Mouse (Mus musculus) T-helper 1 cell (primary cell): ENCODE data around the gene Lgi1.

Source experiments
- in situ Hi-C: fragments of 300-600 bp; cut with MboI, MseI; formaldehyde crosslinking; loops from one replicate; pipeline ENCODE4 v1.15.1; 2025; ENCODE audit warnings: high pct_unique_total_duplicates

Gene Lgi1

DNA sequence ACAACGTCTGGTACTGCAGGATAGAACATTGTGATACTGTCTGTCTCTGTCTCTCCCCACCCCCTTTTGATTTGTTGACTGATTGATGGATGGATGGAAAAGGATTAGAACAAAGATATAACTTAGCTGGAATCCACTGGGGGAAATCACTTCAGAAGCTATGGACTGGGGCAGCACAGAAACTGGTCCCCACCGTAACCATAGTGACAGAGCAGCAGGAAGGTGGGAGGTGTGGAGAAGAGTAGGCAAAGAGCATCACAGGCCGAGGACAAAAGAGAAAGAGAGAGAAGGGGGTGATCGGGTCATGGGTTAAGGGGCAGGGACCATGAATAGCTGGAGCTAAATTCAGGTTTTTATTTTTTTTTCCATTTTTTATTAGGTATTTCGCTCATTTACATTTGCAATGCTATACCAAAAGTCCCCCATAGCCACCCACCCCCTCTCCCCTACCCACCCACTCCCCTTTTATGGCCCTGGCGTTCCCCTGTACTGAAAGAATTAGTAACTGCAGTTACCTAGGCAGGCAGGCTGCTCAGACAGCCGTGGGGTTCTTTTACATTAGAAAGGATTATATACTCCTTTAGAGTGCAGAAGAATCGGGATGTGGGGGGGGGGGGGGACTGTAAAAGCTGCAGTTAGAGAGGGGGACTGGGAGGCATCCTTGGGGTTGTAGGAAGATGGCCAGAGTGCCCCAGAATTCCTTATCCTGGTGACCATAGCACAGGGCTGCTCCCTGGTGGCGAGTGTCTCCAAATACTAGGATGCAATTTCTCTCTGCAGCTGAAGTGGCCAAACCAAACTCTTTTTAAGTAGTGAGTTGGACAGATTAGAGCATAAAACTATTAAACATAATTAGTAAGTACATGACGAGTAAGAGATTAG is 60.1 kb downstream of the Lgi1 start:
- in situ Hi-C loops = no loop called here

DNA sequence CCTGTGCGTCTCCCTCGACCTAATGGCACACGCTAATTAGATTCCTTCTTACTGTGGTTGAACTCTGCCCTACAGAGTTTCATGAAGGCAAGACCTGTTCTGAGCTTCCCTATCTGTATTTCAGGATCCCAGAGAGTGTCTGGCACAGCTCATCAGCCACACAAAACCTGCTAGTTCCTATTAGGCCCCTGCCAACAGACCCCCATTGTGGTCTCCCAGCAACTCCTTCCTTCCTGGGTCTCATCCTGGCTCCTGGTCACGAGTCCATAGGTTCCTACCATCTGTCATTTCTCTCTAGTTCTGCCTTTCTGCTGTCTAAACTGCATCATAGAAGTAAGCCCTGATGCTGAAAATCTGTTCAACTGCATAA is 60.7 kb downstream of the Lgi1 start:
- in situ Hi-C loops = no loop called here

DNA sequence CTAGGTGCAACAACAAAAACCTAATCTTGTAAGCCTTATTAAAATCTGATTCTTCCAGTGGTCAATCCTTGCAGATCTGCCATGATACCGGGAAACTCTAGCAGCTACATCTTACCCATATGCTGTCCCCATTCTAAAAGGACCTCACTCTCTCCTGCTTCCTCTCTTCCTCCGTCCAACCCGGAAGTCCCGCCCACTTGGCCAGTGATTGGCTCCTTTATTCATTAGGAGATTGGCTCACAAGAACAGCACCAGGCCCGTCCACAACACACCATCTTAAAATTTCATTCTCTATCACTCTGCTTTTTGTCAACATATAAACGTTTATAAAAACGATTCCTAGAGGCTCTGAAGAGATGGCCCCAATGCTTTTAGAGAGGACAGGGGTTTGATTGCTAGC is 61.5 kb downstream of the Lgi1 start:
- in situ Hi-C loops = no loop called here

DNA sequence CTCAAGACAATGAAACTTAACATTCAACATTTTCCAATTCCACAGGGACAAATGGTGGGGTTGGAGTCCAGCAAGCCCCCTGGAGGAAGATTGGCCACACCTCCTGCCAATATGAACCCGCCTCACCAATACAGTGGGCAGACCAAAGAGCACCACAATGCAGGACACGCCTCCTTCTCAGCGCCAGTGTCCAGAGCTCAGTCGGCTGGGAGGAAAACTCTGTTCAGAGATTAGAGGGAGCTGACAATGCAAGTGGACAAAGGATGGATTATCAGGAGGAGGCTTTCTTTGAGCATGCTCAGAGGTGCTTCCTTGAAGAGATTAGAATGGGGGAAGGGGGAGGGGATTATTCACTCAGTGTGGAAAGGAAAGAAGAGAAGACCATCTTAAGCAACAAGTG is 62.7 kb downstream of the Lgi1 start:
- in situ Hi-C loops = no loop called here

DNA sequence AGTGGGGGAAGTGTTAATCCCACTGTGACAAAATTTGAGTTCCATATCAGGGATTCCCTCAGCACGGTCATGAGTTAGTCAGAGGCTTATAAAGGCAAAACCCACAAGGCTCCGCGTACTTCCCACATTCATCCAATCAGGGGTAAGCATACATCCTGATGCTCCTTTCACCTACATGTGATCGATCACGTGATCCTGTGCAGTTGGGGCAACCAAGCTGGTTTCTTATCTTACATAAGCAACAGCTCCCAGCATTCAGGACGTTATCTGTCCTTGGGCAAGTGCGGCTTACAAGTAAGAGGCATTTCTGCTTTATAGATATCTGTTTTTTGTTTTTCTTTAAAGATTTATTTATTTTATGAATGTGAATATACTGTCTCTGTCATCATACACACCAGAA is 63.7 kb downstream of the Lgi1 start:
- in situ Hi-C loops = no loop called here

DNA sequence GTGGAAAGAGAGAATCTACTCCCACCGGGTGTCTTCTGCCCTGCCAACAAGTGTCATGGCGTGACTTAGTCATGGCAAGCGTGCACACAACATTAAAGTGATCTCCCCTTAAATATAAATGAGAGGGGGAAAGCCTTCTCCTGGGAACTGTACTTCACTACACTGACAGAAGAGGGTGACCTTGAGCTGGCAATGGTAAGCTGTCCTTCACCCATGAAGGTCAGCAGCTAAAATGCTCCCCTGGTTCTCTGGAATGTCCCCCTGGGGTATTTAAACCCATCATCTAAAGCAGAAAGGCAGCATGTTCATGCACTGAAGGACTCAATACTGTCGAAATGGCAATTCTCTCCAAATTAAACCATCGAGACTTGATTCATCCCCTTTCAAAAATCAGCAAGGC is 64.9 kb downstream of the Lgi1 start:
- in situ Hi-C loops = no loop called here

DNA sequence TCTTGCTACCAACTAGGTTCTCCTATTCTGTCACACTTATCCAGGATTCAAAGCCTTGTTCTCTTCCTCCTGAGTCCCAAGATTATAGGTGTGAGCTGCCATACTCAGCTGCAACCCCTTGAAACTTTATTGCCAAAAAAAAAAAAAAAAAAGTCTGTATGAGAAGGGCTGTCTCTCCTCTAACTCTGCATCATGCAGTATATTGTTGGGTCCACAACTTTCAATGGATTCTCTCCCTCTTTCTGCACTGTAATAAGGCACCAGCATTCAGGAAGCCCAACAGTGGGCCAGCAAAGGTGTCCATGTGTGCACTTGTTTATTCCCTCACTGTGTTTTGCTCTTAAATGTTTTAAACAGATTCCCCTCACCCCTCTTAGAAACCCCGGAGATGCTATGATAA is 66.7 kb downstream of the Lgi1 start:
- in situ Hi-C loops = no loop called here

DNA sequence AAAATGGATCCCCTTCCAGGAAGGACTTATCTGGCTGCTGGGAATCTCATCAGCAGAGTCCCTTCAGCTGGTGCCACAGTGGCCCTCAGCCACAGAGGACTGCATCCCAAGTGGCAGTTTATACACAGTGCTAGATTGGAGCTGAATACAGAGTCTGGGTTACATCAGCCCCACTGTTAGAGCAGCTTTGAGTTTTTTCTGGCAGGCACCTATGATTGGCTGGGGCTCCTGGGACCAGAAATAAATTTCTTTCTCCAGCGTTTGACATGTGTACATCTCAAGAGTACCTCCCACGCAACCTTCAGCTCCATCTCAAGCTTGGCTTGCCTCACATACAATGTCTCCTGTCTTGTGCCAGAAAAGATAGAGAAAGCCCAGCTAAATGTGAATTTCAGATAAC is 67.9 kb downstream of the Lgi1 start:
- in situ Hi-C loops = no loop called here

DNA sequence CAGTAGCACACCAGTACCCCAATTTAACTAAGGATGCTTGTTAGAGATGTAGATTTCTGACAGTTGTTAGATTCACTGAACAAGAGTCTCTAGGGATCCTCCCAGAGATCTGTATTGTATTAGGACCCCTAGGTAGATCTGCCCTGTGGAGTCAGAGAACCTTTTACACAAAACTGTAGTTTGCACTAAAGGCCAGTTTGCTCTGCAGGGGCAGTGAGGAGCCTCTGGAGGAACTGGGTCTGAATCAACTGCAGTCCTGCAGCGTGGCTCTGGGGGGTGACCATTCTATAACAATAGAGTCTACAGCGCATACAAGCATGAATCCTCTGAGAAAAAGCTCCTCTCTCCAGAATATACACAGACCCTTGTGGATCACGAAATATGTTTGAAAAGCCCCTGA is 68.5 kb downstream of the Lgi1 start:
- in situ Hi-C loops = no loop called here

DNA sequence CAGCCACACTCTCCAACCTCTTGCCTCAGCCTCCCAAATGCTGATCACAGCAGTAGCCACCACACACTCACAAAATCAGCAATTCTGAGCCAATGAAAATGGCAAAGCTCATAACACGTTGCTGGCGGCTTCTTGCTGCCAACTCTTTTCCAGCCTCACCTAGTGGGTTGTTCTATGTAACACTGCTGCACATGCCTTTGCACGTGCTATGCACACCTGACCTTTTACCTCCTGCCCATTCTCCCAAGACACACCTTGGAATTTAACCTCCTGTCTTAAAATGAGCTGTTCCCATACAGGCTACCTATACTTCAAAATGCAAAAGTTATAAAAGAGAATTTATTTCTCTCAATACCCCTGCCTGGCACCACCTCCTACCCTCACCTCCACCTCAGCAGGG is 72.2 kb downstream of the Lgi1 start:
- in situ Hi-C loops = no loop called here

DNA sequence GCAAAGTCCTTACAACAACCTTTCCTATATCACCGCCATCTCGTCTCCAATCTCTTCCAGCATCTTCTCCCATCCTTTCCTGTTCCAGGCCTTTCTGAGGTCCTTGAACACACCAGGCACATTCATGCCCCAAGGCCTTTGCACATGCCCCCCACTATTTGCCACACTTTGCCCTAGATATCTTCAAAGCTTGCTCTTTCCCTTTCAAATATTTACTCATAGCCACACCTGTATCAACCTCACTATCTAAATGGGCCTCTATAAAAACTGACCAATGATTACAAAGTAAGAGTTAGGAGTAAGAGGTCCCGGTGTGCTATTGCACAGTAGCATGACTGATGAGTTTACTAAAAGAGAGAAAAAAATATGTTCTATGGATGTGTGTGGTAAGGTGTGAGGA is 73.0 kb downstream of the Lgi1 start:
- in situ Hi-C loops = no loop called here

DNA sequence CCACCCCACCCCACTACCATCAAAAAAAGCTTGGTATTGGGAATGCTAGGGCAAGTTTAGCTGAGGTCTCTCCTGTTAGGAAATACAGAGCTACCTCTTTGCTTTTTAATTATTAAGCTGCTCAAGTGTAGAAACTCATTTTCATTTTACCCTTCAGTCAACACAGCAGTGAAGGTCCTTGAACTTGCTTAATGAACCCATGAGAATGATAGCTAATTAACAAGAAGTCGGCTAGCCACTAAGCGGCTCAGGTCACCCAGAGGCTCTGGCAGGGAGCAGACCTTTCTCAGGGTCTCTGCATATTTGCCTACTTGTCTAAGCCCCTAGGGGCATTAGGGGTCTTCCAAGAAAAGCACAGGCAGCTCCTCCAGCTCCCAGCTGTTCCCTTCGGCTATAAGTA is 75.4 kb downstream of the Lgi1 start:
- in situ Hi-C loops = no loop called here

DNA sequence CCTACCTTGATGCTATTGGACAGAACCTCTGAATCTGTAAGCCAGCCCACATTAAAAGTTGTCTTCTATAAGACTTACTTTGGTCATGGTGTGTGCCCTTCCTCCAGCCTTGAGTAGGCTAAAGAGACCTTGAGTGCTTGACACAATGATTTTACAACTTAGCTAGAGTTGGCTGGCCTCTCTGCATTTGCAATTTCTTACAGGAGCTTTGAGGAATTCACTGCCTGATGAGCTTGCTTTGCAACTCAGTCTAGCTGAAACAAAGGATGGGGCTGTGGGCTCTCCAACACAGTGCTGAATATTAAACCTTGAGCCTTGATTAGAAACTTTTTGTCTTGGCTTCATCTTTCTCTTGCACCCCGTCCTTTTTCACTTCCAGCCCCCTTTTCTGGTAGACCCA is 78.9 kb downstream of the Lgi1 start:
- in situ Hi-C loops = no loop called here

DNA sequence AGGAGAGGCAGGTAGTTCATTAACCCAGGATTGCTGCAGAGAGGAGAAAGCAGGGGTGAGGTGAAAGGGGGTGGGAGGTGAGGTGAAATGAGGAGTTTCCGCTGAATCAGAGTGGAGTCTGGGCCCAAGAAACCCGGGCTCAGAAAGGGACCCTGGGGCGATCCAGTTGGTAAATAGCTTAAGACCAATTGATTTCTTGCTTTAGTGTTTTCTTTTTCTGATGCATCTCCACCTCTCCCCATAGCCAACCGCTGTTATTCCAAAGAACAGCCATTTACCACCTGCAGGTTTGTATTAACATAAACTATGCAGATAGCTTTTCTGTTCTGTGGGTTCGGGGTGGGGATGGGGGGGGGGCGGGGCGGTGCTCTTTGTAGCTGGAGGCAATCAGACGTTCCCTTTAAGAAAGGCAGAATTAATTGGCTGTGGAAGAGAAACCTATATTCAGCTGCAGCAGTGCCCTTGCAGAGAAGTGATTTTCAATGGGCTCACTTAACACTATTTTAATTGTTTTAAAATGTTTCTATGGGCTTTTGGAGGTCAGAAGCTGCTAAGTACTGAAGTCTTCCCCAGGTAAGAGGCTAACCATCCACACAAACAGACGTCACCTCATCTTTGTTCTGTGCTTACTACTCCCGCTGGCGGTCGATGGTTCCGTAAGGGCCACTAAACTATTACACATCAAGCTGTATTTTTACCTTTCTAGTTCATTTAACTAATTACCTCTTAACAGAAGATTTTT is 84.1 kb downstream of the Lgi1 start:
- in situ Hi-C loops = no loop called here

DNA sequence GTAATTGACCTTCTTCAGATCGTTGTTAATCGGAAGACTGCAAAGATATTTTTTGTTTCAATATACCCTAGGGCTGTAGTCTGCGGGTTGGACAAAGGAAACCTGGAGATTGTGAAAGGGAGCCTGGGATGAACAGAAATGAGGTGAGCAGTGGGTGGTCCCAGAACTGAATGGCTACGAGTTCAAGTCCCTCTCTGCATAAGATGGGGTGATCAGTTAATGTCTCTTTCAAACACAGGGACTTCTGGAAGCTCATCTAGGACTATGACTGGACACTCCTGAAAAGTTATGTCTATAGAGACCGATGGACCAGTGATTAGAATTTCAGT is 84.6 kb downstream of the Lgi1 start:
- in situ Hi-C loops = no loop called here

DNA sequence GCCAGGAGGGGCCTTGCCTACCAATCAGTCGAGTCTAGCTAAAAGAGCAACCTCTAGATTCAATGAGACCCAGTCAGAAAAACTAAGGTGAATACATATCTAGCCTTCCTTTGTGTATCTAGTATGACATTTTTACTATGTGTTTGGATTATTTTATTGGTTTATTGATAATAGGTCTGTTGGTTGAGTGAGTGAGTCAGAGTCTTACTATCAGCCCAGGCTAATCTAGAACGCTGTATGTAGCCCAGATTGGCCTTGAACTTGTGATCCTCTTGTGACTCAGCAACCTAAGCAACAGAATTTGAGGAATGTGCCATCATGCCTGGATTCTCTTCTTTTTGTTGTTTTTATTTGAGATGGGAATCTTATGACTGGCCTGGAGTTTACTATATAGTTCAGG is 86.9 kb downstream of the Lgi1 start:
- in situ Hi-C loops = loop anchor here (10.0 kb wide), 1 partner anchor 396 kb away; no protein-coding TSS in a partner anchor

DNA sequence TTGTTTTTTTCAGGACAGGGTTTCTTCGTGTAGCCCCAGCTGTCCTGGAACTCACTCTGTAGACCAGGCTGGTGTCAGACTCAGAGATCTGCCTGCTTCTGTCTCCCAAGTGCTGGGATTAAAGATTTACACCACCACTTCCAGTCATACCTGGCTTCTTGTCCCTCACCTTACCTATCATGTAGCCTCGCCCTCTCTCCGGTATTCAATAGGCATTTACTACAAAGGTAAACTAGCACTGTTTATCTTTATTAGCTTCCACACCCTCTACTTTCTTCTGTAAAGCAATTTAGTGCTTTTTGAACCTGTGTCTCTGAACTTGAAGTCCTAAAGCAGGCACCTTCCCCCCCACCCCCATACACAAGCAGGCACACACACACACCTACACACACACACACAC is 87.4 kb downstream of the Lgi1 start:
- in situ Hi-C loops = loop anchor here (10.0 kb wide), 1 partner anchor 397 kb away; no protein-coding TSS in a partner anchor

DNA sequence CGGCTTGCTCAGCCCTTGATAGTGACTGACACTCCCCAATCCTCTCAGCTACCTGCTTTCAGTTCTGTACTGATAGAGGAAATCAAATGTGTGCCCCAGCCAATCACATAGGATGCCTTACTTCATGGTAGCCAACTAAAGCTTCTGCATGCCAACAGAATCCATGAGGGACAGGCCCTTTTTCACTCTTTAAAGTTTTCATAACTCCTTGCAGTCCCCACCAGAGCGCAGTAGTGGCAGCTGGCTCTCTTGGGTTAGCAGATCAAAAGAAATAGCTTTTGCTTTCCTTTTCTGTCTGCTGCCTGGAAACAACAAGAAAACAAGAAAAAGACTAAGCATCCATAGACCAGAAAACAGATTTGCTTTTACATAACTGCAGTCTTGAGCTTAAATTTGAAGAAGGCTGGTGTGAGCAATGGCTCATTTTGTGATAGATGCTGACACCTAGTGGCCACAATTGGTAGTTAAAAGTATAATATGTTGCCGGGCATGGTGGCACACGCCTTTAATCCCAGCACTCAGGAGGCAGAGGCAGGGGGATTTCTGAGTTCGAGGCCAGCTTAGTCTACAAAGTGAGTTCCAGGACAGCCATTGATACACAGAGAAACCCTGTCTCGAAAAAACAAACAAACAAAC is 88.3 kb downstream of the Lgi1 start:
- in situ Hi-C loops = loop anchor here (10.0 kb wide), 1 partner anchor 398 kb away; no protein-coding TSS in a partner anchor

DNA sequence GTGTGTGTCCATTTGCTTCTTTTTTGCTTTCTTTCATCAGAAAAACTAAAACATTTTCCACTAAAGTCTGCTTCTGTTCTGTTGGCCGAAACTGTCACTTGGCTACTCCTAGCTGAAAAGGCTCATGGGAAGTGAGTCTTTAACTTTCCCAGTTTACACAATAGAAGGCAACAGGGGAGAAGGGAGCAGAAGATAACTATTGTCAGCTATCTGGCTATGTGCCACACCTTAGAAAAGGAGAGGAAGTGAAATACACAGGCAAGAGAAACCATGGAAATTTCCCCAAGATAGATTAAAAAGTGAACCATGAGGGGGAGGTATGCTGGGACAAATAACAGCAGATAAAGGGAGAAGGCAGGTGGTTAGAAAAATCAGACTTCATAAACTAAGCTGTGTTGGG is 89.9 kb downstream of the Lgi1 start:
- in situ Hi-C loops = loop anchor here (10.0 kb wide), 1 partner anchor 399 kb away; no protein-coding TSS in a partner anchor

DNA sequence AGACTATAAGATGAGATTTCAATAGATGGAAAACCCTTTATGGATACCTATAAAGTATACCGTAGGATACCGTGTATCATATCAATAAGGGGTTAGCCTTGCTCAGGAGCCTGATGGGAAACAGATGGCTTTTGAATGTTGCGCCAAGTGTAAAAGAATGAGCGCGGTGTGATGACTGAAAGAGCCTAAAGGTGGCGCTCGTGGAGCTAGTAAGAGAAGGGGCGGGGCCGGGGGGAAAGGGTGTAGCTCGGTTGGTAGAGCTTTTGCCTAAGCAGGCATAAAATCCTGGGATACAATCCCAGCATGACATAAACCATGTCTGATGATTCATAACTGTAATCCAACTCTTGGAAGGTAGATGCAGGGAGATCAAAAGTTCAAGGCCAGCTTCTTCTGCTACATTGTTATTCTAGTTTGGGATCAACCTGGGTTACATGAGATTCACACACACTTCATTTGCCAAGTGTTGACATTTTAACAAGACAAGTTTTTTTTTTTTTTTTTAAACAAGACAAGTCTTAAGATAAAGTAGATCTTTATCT is 90.6 kb downstream of the Lgi1 start:
- in situ Hi-C loops = loop anchor here (10.0 kb wide), 1 partner anchor 400 kb away; no protein-coding TSS in a partner anchor

DNA sequence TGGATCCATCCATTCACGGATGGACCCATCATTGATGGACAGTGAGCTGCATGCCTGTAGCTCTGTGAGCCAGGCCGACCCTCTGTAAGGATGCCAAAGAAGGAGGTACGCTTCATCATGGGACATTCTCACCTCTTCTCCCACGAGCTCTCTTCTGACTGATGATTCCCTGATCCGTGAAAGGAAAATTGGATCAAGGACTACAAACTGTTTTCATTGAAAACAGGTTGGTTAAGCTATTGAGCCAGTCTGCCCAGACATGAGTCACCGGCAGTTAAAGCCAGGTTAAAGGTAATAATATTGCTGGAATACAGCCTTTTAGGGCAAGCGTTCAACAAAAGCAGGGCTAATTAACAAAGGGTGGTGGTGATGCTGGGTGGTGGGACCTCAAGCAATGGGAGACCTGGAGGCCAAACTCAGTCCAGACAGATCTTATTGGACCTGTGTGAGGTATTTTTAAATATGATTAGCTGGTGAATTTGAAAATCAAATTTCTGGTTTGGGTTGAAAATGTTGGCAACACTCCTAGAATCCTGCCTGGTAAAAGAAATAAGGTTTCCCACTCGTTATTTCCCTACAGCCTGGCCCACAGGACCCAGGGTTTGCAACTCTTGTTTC is 92.0 kb downstream of the Lgi1 start:
- in situ Hi-C loops = loop anchor here (10.0 kb wide), 1 partner anchor 402 kb away; no protein-coding TSS in a partner anchor
